28 mouse cellular contexts compared by ENCODE assay signal in the genomic region with DNA sequence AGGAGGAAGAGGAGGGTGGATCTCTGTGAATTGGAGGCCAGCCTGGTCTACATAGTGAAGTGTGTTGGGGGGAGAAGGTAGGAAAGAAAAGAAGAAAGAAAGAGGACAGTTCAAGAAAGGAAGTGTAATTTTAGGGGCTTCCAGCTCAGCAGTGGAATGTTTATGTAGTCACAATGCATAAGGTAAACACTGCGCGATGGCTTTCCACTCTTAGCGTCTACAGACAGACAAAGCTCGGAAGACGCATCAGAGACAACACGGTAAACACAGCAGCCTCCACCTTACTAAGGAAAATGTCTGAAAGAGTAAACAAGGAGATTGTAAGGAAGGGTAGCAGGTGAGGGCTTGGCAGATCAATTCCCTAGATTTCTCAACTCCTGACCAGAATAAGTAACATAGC. TPM values are rescaled to one million over a fixed set of nuclear protein-coding genes. Genes with fewer than 3 reads are reported as not detected.
"Had no signal": no experiment of that assay in that cellular context is flagged by ENCODE, and none has a peak within 500 bp of the region (broad histone marks: within the 10 kb centered on the region; RNA-seq: fewer than 3 reads in every experiment).

No protein-coding gene starts in this region.

- H3K9ac ChIP-seq: heart, embryonic 12.5 days; hindbrain, embryonic 12.5 days; hindbrain, embryonic 14.5 days; limb, embryonic 12.5 days had no signal

- H3K27me3 ChIP-seq: hindbrain, embryonic 12.5 days; limb, embryonic 12.5 days had no signal

- H3K4me1 ChIP-seq: heart, embryonic 10.5 days; heart, embryonic 12.5 days; limb, embryonic 10.5 days; limb, embryonic 12.5 days had no signal

- H3K4me3 ChIP-seq: gastrocnemius, adult 2 months; heart, embryonic 10.5 days; heart, embryonic 12.5 days; hindbrain, embryonic 10.5 days; hindbrain, embryonic 12.5 days; layer of hippocampus, adult 2 months; left cerebral cortex, adult 2 months; limb, embryonic 10.5 days; limb, embryonic 12.5 days had no signal

- H3K4me2 ChIP-seq: heart, embryonic 12.5 days; hindbrain, embryonic 12.5 days; hindbrain, embryonic 14.5 days; limb, embryonic 12.5 days had no signal

- ATAC-seq: forebrain, embryonic 16.5 days; hindbrain, embryonic 16.5 days; inflammation-experienced regulatory T-cells, adult 6 months; intestine, embryonic 16.5 days had no signal

- H3K9me3 ChIP-seq: heart, embryonic 10.5 days; heart, embryonic 12.5 days; hindbrain, embryonic 10.5 days; hindbrain, embryonic 12.5 days; limb, embryonic 10.5 days; limb, embryonic 12.5 days had no signal

- H3K36me3 ChIP-seq: heart, embryonic 10.5 days; heart, embryonic 12.5 days; hindbrain, embryonic 10.5 days; hindbrain, embryonic 12.5 days; limb, embryonic 10.5 days; limb, embryonic 12.5 days had no signal

- H3K27ac ChIP-seq: gastrocnemius, adult 2 months; heart, embryonic 10.5 days; hindbrain, embryonic 10.5 days; hindbrain, embryonic 12.5 days; hindbrain, embryonic 14.5 days; layer of hippocampus, adult 2 months; left cerebral cortex, adult 2 months; limb, embryonic 10.5 days; limb, embryonic 12.5 days had no signal

- DNase-seq: gastrocnemius, adult 2 months; gastrocnemius, postnatal 10 days; gastrocnemius, postnatal 25 days; heart, adult 18-20 months; heart, postnatal 10 days; heart, postnatal 4 days; kidney, adult 18-20 months; kidney, adult 8-10 months; kidney, postnatal 10 days; kidney, postnatal 25 days; kidney, postnatal 4 days had no signal

RNA-seq across cellular contexts. Expression of a gene that starts 3.1 kb away (rescaled TPM):
- polyA plus RNA-seq: heart, embryonic 10.5 days; heart, embryonic 12.5 days; heart, embryonic 14.5 days; heart, embryonic 16.5 days; hindbrain, embryonic 10.5 days; hindbrain, embryonic 12.5 days; inflammation-experienced regulatory T-cells, adult 6 months; intestine, embryonic 16.5 days; kidney, embryonic 14.5 days; kidney, embryonic 16.5 days; limb, embryonic 10.5 days; limb, embryonic 12.5 days had no signal

RNA-seq across cellular contexts. Expression of a gene that starts 41.6 kb away (rescaled TPM):
- polyA plus RNA-seq: forebrain, embryonic 16.5 days; heart, embryonic 14.5 days; hindbrain, embryonic 12.5 days; hindbrain, embryonic 14.5 days; inflammation-experienced regulatory T-cells, adult 6 months had no signal
